Mouse (Mus musculus): ENCODE measurements around the gene Mbtps1. TPM values are rescaled to one million over a fixed set of nuclear protein-coding genes. Genes with fewer than 3 reads are reported as not detected.

Mbtps1 gene
- total RNA-seq, 1 experiment = 167 TPM

- Histone ChIP-seq H3K4me1 (ENCODE audit: control insufficient read depth in 2 of 2, insufficient read depth in 2 of 2, low read length in 2 of 2, poor library complexity in 1 of 2) (peaks cover 0 to 11% of the 10 kb centered on the region in 2 experiments; a peak in 1 of 4 replicates), H3K4me3 (ENCODE audit: insufficient read depth in 1 of 2, low read depth in 1 of 2, low read length in 2 of 2, poor library complexity in 1 of 2, severe bottlenecking in 1 of 2) (peak overlapping the region; percentile 48 to 58), H3K9ac (ENCODE audit: insufficient read depth, low read depth, low read length, poor library complexity, severe bottlenecking) (peak overlapping the region; percentile 29; the same call in 1 of the 2 replicates), H3K27ac (ENCODE audit: insufficient read depth, low read depth, low read length, poor library complexity, severe bottlenecking) (no peak overlapping the region), H3K9me3 (ENCODE audit: control insufficient read depth, insufficient read depth, low read depth, low read length) (no peaks in the 10 kb centered on the region), H3K36me3 (ENCODE audit: control insufficient read depth, insufficient read depth, low read length, poor library complexity, severe bottlenecking) (no peaks in the 10 kb centered on the region)
- DNase-seq (ENCODE audit: low read depth, low spot score) = no peak
- in situ Hi-C loops (cut with MboI; ENCODE audit: low sequenced_read_pairs in 2 of 2, unreplicated experiment in 2 of 2) = no loop called here
- no peak for TF ChIP-seq CHD2 (IDR thresholded peaks at IDR 0.05; ENCODE audit: low read depth, low read length)
Observed at GRCm38 (mm10) chr8:119585901-119586300, 27.4 kb upstream of the Mbtps1 start.

DNA sequence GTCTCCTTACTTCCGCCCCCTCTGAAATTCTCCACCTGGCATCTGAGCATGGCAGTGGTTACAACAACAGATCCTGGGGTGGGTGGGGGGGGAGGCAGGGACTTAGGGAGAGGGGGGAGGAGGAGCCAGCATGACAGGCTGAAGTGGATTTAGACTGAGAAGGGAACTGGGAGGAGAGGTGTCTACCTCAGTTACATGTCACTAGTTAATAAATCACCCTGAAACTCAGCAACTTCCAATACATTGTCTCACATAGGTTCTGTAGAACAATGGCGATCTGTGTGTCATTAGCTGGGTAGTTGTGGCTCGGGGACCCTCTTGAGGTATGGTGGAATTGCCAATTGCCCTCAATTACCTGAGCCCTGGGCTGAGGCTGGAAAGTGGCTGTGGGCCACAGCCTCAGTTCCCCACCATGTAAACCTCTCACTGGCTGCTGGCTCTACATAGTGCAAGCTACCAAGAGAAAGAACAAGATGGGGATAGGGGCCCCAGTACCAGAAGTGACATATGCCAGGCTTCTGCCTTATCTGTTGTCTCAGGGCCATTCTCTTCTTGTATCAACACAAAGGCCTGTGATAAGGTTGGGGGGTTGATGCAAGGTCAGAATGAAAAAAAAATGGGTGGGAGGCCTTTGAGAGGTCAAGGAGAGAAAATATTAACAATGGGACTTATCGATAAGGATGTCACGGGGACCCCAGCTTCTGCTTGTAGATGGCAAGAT lies 22.1 kb upstream of the Mbtps1 start:
- DNase-seq (ENCODE audit: low read depth, low spot score) = no peak
- Histone ChIP-seq H3K9ac (ENCODE audit: insufficient read depth, low read depth, low read length, poor library complexity, severe bottlenecking) (no peak overlapping the region), H3K4me1 (ENCODE audit: control insufficient read depth in 2 of 2, insufficient read depth in 2 of 2, low read length in 2 of 2, poor library complexity in 1 of 2) (peaks cover 0 to 5% of the 10 kb centered on the region in 2 experiments; a peak in 1 of 4 replicates), H3K36me3 (ENCODE audit: control insufficient read depth, insufficient read depth, low read length, poor library complexity, severe bottlenecking) (no peaks in the 10 kb centered on the region), H3K27ac (ENCODE audit: insufficient read depth, low read depth, low read length, poor library complexity, severe bottlenecking) (no peak overlapping the region), H3K9me3 (ENCODE audit: control insufficient read depth, insufficient read depth, low read depth, low read length) (no peaks in the 10 kb centered on the region), H3K4me3 (ENCODE audit: insufficient read depth in 1 of 2, low read depth in 1 of 2, low read length in 2 of 2, poor library complexity in 1 of 2, severe bottlenecking in 1 of 2) (no peak overlapping the region)
- in situ Hi-C loops (cut with MboI; ENCODE audit: low sequenced_read_pairs in 2 of 2, unreplicated experiment in 2 of 2) = no loop called here
- TF ChIP-seq CHD2 (IDR thresholded peaks at IDR 0.05; ENCODE audit: low read depth, low read length) (no peak), HCFC1 (IDR thresholded peaks at IDR 0.05; ENCODE audit: borderline replicate concordance, insufficient read depth, low read length) (no peak), ZC3H11A (IDR thresholded peaks at IDR 0.05; ENCODE audit: borderline replicate concordance, low read depth, low read length) (no peak), MAFK (IDR thresholded peaks at IDR 0.05; ENCODE audit: insufficient read depth, low read depth, low read length) (no peak), ZNF384 (IDR thresholded peaks at IDR 0.05; ENCODE audit: low read depth, low read length) (no peak)

GRCm38 (mm10) chr8:119579096-119579495 lies 20.6 kb upstream of the Mbtps1 start:
- Histone ChIP-seq H3K9ac (ENCODE audit: insufficient read depth, low read depth, low read length, poor library complexity, severe bottlenecking) (no peak overlapping the region; the same call in 1 of the 2 replicates), H3K9me3 (ENCODE audit: control insufficient read depth, insufficient read depth, low read depth, low read length) (no peaks in the 10 kb centered on the region), H3K4me3 (ENCODE audit: insufficient read depth in 1 of 2, low read depth in 1 of 2, low read length in 2 of 2, poor library complexity in 1 of 2, severe bottlenecking in 1 of 2) (no peak overlapping the region), H3K4me1 (ENCODE audit: control insufficient read depth in 2 of 2, insufficient read depth in 2 of 2, low read length in 2 of 2, poor library complexity in 1 of 2) (peaks cover 0 to 5% of the 10 kb centered on the region in 2 experiments; a peak in 1 of 4 replicates), H3K27ac (ENCODE audit: insufficient read depth, low read depth, low read length, poor library complexity, severe bottlenecking) (no peak overlapping the region), H3K36me3 (ENCODE audit: control insufficient read depth, insufficient read depth, low read length, poor library complexity, severe bottlenecking) (no peaks in the 10 kb centered on the region)
- in situ Hi-C loops (cut with MboI; ENCODE audit: low sequenced_read_pairs in 2 of 2, unreplicated experiment in 2 of 2) = no loop called here
- TF ChIP-seq MAFK (IDR thresholded peaks at IDR 0.05; ENCODE audit: insufficient read depth, low read depth, low read length) = no peak
- no peak for TF ChIP-seq ZNF384 (IDR thresholded peaks at IDR 0.05; ENCODE audit: low read depth, low read length)
- no peak for TF ChIP-seq CHD2 (IDR thresholded peaks at IDR 0.05; ENCODE audit: low read depth, low read length)
- no peak for TF ChIP-seq ZC3H11A (IDR thresholded peaks at IDR 0.05; ENCODE audit: borderline replicate concordance, low read depth, low read length)
- TF ChIP-seq HCFC1 (IDR thresholded peaks at IDR 0.05; ENCODE audit: borderline replicate concordance, insufficient read depth, low read length) = no peak
- no peak for DNase-seq (ENCODE audit: low read depth, low spot score)

DNA sequence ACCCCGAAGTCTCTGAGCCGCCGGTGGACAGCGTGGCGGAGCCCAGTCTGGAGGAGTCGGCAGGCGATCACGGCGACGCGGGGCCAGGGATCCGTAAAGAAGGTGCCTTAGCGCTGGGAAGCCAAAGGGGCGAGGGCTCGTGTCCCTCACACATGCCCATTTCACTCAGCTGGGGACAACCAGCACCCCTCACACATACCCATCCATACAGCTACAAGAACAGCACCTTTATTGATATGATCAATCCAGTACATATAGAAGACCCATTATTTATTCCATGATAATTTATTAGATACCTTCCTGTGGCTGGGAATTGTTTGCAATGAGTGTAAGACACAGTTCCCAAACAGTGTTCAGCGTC lies 16.8 kb upstream of the Mbtps1 start:
- TF ChIP-seq ZC3H11A (IDR thresholded peaks at IDR 0.05; ENCODE audit: borderline replicate concordance, low read depth, low read length) = no peak
- no peak for TF ChIP-seq CHD2 (IDR thresholded peaks at IDR 0.05; ENCODE audit: low read depth, low read length)
- TF ChIP-seq MAFK (IDR thresholded peaks at IDR 0.05; ENCODE audit: insufficient read depth, low read depth, low read length) = no peak
- TF ChIP-seq HCFC1 (IDR thresholded peaks at IDR 0.05; ENCODE audit: borderline replicate concordance, insufficient read depth, low read length) = no peak
- no peak for TF ChIP-seq ZNF384 (IDR thresholded peaks at IDR 0.05; ENCODE audit: low read depth, low read length)
- Histone ChIP-seq H3K4me3 (ENCODE audit: insufficient read depth in 1 of 2, low read depth in 1 of 2, low read length in 2 of 2, poor library complexity in 1 of 2, severe bottlenecking in 1 of 2) (peak overlapping the region; percentile 72 to 96), H3K27ac (ENCODE audit: insufficient read depth, low read depth, low read length, poor library complexity, severe bottlenecking) (no peak overlapping the region), H3K4me1 (ENCODE audit: control insufficient read depth in 2 of 2, insufficient read depth in 2 of 2, low read length in 2 of 2, poor library complexity in 1 of 2) (no peaks in the 10 kb centered on the region), H3K9ac (ENCODE audit: insufficient read depth, low read depth, low read length, poor library complexity, severe bottlenecking) (peak overlapping the region; percentile 56), H3K36me3 (ENCODE audit: control insufficient read depth, insufficient read depth, low read length, poor library complexity, severe bottlenecking) (no peaks in the 10 kb centered on the region), H3K9me3 (ENCODE audit: control insufficient read depth, insufficient read depth, low read depth, low read length) (no peaks in the 10 kb centered on the region)
- in situ Hi-C loops (cut with MboI; ENCODE audit: low sequenced_read_pairs in 2 of 2, unreplicated experiment in 2 of 2) = no loop called here
- DNase-seq (ENCODE audit: low read depth, low spot score) = no peak

Measured in ES-E14 (cell line).